Mouse (Mus musculus): ENCODE measurements around the gene Eef1g.
"Not testable (repeated sequence)": the region's sequence is repeated elsewhere in the genome, so short reads cannot be mapped to it uniquely, and the experiment has no call there.

Gene Eef1g

GRCm38 (mm10) chr19:8944750-8945149 is 22.1 kb upstream of the Eef1g start:
- in situ Hi-C loops (cut with MboI; ENCODE audit: low sequenced_read_pairs): no loop called here

GRCm38 (mm10) chr19:8945251-8945650 is 21.6 kb upstream of the Eef1g start:
- in situ Hi-C loops (cut with MboI; ENCODE audit: low sequenced_read_pairs): no loop called here

- in situ Hi-C loops (cut with MboI; ENCODE audit: low sequenced_read_pairs): no loop called here
Observed at GRCm38 (mm10) chr19:8946929-8947328, 19.9 kb upstream of the Eef1g start.

- in situ Hi-C loops (cut with MboI; ENCODE audit: low sequenced_read_pairs): no loop called here
Observed at GRCm38 (mm10) chr19:8950190-8950589, 16.7 kb upstream of the Eef1g start.

DNA sequence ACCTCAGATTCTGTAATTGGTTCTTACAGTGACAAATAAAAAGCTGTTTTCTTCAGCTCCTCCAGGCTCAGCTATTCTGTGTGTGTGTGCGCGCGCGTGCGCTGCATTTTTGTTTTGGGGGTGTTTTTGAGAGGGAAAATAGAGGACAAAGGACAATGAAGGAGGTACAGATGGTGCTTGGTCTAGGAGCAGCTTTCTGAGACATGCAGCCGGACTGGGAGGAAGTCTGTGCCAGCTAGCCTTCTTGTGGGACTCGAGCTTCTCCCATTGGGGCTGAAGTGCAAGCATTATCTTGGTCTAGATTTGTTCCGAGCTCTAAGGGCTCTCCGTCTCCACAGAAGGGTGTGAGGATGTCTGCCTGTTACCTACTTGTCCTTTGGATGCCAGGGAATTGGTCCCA is 14.6 kb upstream of the Eef1g start:
- in situ Hi-C loops (cut with MboI; ENCODE audit: low sequenced_read_pairs): no loop called here

- in situ Hi-C loops (cut with MboI; ENCODE audit: low sequenced_read_pairs): no loop called here
Observed at GRCm38 (mm10) chr19:8953135-8954039, 13.5 kb upstream of the Eef1g start, which contains the start of gene Tut1. Gene Tut1, plus strand, starts transcription at chr19:8953847.

DNA sequence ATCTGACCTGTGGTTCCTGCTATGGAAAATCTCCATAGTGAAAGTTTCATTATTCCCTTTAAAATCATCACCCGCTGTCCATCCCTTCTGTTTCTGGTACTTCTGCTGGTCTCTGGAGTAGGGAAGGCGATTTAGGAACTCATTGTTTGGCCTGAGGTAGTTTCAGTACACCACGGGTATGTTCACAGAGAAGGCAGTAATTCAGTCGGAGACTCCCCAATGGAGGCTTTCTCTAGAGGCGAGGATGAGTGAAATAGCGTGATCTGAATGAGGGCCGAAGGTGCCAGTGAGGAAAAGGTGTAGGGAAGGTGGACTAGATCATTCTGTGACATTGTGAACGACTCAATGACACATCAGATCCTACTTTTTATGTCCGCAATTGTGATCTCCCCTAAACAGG is 12.7 kb upstream of the Eef1g start:
- in situ Hi-C loops (cut with MboI; ENCODE audit: low sequenced_read_pairs): no loop called here

- in situ Hi-C loops (cut with MboI; ENCODE audit: low sequenced_read_pairs): no loop called here
Observed at GRCm38 (mm10) chr19:8962256-8962655, 4.6 kb upstream of the Eef1g start.

DNA sequence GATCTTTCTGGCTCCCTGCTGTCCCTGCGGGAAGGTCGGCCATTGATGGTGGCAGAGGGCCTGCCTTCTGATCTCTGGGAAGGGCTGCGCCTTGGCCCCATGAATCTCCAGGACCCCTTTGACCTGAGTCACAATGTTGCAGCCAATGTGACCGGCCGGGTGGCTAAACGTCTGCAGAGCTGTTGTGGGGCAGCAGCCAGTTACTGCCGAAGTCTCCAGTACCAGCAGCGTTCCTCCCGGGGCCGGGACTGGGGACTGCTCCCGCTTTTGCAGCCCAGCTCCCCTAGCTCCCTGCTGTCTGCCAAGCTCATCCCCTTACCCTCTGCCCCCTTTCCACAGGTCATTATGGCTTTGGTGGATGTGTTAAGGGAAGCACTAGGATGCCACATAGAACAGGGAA is 1.8 kb upstream of the Eef1g start:
- in situ Hi-C loops (cut with MboI; ENCODE audit: low sequenced_read_pairs): no loop called here

GRCm38 (mm10) chr19:8965771-8966170 is 1.1 kb upstream of the Eef1g start:
- in situ Hi-C loops (cut with MboI; ENCODE audit: low sequenced_read_pairs): no loop called here

DNA sequence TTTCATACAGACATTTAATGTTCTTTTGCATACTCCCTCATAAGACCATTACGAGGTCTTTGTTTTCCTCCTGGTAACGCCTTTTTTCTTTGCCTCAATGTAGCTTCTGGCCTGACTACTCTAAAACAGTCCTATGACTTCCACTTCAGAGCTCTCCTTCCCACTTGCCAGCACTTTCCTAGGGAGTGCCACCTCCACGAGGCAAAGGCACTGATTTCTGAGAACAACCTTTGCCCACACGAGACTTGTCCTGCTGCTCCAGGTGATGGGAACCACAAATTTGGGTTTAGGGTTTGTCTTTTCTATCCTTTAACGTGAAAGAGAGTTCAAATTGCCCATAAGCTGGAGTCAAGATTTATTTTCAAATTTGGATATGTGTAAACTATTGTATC is 647 bp upstream of the Eef1g start:
- in situ Hi-C loops (cut with MboI; ENCODE audit: low sequenced_read_pairs): no loop called here

DNA sequence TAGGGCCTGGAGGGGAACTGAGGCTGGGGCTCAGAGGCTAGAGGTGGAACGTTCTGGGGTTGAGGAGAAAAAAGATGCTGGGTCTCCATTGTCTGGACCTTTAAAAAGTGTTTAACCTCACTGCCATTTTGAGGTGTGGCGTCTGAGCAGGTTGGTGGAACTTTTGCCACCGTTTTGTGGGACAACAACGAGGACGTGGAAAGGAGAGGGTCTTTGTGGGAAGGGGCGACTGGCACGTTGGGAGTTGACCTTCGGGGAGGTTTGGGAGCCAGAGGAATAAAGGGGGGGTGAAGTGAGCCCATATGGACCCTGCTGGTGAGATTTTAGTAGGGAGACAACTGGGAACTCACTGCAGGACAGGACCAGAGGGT is 517 bp downstream of the Eef1g start:
- in situ Hi-C loops (cut with MboI; ENCODE audit: low sequenced_read_pairs): no loop called here

- in situ Hi-C loops (cut with MboI; ENCODE audit: low sequenced_read_pairs): no loop called here
Observed at GRCm38 (mm10) chr19:8967893-8968292, 1.1 kb downstream of the Eef1g start.

GRCm38 (mm10) chr19:8972491-8972890 is 5.7 kb downstream of the Eef1g start:
- in situ Hi-C loops (cut with MboI; ENCODE audit: low sequenced_read_pairs): not testable (repeated sequence)

DNA sequence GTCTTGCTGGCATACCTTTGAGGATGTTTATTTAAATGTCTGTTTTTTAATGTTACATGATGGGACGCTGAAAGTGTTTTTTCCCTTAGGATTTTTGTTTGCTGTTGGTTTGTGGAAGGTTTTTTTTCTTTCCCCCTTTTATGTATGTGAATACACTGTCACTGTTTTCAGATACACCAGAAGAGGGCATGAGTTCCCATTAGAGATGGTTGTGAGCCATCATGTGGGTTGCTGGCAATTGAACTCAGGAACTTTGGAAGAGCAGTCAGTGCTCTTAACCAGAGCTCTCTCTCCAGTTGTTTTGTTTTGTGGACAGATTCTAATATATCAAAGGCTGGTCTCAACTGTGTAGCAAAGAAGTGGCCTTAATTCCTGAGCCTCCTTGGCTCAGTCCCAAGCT is 7.8 kb downstream of the Eef1g start:
- in situ Hi-C loops (cut with MboI; ENCODE audit: low sequenced_read_pairs): no loop called here

DNA sequence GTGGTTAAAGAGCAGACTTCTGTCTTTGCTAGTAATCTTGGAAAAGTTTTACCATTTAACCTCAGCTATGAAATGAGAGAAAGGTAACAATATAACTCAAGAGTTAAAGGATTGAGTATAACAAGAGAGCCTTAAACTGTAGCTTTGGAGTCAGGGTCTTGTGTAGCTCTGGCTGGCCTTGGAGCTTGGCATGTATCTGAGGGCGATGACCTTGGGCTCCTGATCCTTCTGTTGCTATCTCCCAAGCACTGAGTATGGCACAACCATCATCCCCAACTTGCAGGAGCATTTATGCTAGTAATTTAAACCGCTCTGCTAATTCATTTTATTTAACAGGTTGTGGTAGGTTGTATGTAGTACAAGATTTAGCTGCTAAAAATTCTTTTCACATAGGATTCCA is 8.7 kb downstream of the Eef1g start:
- in situ Hi-C loops (cut with MboI; ENCODE audit: low sequenced_read_pairs): no loop called here

- in situ Hi-C loops (cut with MboI; ENCODE audit: low sequenced_read_pairs): no loop called here
Observed at GRCm38 (mm10) chr19:8976535-8976934, 9.7 kb downstream of the Eef1g start.

- in situ Hi-C loops (cut with MboI; ENCODE audit: low sequenced_read_pairs): no loop called here
Observed at GRCm38 (mm10) chr19:8980771-8981170, 13.9 kb downstream of the Eef1g start.

DNA sequence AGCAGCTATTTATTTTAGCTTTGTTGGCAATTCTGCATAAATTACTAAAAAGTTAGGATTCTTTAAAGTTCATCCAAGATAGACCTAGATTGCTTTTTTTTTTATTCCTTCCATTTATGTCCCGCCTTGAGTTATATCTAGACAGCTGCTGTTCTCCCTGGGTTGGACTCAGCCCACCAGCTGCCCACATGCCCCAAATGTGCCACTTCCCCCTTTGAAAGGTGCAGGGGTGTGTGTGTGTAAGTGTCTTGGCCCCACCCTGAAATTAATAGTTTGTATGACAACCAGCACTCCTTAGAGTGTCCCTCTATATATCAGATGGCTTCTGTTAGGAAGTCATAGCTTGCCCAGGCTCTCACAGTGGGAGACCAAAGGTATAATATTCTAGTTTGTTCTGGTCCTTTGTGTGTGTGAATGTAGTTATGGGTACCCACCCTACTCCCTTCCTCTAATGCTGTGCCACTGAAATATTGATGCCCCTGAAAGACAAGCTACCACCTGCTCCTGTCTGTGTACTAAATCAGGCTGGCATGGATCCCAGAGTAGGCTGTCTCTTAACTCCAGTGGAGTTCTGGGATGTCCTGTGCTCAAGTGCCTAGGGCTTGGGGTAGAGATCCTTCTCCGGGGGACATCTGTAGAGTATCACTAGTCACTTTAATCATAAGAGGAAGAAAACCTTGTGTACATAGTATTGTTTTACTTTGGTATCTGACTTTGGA is 14.8 kb downstream of the Eef1g start:
- in situ Hi-C loops (cut with MboI; ENCODE audit: low sequenced_read_pairs): no loop called here

GRCm38 (mm10) chr19:8982303-8983149 is 15.7 kb downstream of the Eef1g start:
- in situ Hi-C loops (cut with MboI; ENCODE audit: low sequenced_read_pairs): no loop called here

DNA sequence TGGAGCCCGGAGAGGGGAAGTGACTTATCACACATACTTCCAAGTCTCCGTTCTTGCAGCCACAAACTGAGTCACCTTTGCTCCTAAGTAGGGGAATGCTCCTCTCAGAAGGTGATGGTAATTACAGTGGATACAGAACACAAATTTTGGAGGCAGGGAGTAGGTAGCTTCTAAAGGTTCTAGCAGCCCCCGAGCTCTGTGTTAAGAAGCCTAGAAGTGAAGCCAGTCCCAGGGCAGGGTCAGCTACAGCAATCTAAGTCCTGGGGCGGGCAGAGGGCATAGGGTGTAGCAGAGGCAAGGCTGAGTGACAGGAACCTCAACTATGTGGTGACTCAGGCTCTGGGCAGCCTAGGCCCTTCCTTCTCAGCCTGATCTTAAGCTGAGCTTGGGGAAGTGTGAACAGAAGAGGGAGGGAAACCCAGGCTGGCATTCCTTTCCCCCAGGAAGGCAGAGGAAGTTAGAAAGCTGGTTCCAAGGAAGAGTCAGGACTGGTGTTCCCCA is 16.4 kb downstream of the Eef1g start:
- in situ Hi-C loops (cut with MboI; ENCODE audit: low sequenced_read_pairs): no loop called here

Measured in CH12F3 (cell line).